Mouse (Mus musculus) gastrocnemius, postnatal 36 days (tissue): ENCODE results near the gene Wfdc15b. TPM values are rescaled to one million over a fixed set of nuclear protein-coding genes. Genes with fewer than 3 reads are reported as not detected.
"Not testable (repeated sequence)": the region's sequence is repeated elsewhere in the genome, so short reads cannot be mapped to it uniquely, and the experiment has no call there.

Experiments used
- DNase-seq, 2 experiments: peaks; one replicate each; pipeline ENCODE4 v3.0.0; 2022
- intact Hi-C: fragments of 180-260 bp; cut with DNase I; formaldehyde crosslinking; loops from one replicate; pipeline ENCODE4 v1.15.1; 2025
- long read RNA-seq, 2 experiments: library from polyadenylated mRNA; stranded (forward); transcript quantifications; one replicate each; pipeline ENCODE4 v2.0.0; 2021
- total RNA-seq, 2 experiments: library from RNA; stranded (reverse); gene quantifications; 2 replicates each; pipeline ENCODE4 v1.2.3; 2021

Gene Wfdc15b
- not detected for total RNA-seq
- long read RNA-seq, experiment 1 = 0 reads
- long read RNA-seq, experiment 2 = 0 reads

GRCm38 (mm10) chr2:164221522-164221921 lies at the start of gene Wfdc15b:
Wfdc15b (minus strand) TSS chr2:164221660.
- intact Hi-C loops = no loop called here

DNA sequence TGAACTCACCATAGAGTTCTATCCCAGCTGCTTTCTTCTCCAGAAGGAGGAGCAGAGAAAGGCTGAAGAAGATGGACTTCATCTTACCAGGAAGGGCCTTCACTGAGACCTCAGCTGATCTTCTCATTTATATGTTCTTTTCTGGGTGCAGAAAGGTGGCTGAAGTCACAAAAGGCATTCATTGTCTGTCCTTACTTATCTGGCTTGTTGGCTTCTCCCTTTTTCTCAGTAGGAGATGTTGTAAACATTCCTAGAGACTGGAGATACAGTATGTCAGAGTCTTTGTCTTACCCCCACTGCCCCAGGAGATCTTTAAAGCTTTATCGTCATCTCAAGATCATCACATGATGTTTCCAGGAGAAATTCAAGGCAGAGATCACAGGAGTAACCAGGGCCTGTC lies 35.1 kb upstream of the Wfdc15b start, which contains the start of gene Svs3b:
Gene Svs3b, minus strand, starts transcription at position 101 of the 400 bp plus-strand sequence.
- DNase-seq, intact Hi-C loops: not testable (repeated sequence)

More at GRCm38 (mm10) chr2:164221522-164221921, at the start of gene Wfdc15b:
- no peak for DNase-seq

- intact Hi-C loops = no loop called here
- no peak for DNase-seq
Observed at GRCm38 (mm10) chr2:164238366-164238765, 16.9 kb upstream of the Wfdc15b start, which contains the start of gene Svs2. Svs2 (minus strand) TSS chr2:164238466.

DNA sequence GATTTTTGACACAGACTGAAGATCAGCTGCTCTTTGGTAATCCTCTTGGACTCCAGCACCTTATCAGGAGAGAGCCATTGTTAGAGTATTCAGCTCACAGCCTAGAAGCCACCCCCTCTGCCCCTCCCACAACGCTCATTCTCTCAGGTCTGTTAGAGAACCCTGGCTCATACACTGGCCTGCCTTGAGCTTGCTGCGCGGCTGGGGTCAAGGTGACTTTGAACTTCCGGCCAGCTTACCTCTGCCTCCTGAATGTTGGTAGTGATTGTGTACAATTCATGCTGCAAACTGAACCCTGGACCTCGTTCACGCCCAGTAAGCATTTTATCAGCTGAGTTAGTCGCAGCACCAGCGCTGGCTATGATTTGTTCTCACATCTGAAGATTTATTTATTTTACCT lies 11.2 kb upstream of the Wfdc15b start:
- intact Hi-C loops = no loop called here
- no peak for DNase-seq

DNA sequence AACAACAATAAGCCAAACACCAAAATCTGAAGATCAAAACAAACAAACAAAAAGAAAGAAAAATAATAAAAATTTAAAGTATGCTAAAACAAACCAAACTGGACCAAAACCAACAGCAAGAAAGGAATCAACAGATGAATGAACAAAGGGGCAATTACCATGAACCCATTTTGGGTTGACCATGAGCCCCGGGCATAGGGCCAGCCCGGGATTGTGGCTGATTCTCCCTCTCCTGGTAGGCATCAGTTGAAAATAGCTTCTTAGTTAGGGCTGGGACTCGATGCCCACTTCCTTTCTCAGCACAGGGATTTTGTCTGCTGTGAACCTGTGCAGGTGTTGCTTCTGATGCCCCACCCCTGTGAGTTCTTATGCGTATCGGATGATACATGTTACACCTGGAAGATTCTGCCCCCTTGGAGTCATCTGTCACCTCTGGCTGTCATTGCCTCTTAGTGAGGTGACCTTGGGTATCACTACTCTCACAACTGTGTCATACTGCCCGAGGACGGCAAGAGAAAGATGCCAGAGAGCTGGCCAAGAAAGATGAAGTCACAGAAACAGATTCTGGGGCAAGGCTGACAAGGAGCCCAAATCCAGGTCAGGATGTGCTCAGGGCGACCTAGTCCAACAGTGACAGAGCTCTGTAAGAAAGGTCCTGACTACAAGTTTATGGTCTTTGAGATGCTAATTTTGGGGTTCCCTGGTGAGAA lies 7.1 kb upstream of the Wfdc15b start:
- DNase-seq = no peak
- intact Hi-C loops = no loop called here

GRCm38 (mm10) chr2:164219295-164219694 lies 2.2 kb downstream of the Wfdc15b start:
- intact Hi-C loops = no loop called here
- DNase-seq = no peak

DNA sequence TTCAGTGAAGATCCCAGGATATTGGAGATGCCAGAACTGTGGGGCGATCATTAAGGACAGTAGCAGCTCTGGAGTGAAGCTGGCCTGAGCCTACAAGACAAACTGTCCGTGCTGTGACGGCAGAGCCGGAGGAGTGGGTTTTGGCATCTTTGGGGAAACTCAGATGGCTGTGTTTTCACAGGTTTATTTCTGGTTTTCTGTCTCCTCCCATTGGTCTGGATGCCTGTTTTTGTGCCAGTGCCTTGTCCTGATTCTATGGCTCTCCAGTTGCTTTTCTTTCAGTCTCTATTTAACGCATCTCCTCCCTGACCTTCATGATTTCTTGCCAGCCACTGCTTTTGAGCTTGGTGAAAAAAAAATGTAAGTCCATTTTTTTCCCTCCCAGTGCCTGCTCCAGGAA lies 8.7 kb downstream of the Wfdc15b start:
- intact Hi-C loops = no loop called here
- no peak for DNase-seq

- no peak for DNase-seq
- intact Hi-C loops = no loop called here
Observed at GRCm38 (mm10) chr2:164210892-164211291, 10.6 kb downstream of the Wfdc15b start.

DNA sequence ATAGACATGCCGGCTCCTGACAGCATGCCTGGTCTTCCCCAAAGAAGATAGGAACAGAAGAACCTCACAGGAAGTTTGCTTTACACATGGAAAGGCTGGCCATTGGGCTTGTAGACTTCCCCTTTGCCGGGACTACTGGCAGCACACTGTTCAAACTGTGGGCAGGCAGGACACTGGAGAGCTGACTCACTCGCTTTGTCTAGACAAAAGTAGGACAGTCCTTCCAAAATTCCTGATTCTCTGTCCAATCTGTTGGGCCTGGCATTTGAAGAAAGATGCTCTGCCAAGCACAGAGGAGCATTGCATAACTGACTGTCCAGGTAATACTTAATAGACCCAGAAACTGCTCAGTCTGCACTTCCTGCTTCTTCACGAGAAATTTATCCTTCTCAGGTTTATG lies 14.8 kb downstream of the Wfdc15b start:
- DNase-seq = no peak
- intact Hi-C loops = no loop called here

- DNase-seq, intact Hi-C loops: not testable (repeated sequence)
Observed at GRCm38 (mm10) chr2:164206011-164206410, 15.4 kb downstream of the Wfdc15b start.

DNA sequence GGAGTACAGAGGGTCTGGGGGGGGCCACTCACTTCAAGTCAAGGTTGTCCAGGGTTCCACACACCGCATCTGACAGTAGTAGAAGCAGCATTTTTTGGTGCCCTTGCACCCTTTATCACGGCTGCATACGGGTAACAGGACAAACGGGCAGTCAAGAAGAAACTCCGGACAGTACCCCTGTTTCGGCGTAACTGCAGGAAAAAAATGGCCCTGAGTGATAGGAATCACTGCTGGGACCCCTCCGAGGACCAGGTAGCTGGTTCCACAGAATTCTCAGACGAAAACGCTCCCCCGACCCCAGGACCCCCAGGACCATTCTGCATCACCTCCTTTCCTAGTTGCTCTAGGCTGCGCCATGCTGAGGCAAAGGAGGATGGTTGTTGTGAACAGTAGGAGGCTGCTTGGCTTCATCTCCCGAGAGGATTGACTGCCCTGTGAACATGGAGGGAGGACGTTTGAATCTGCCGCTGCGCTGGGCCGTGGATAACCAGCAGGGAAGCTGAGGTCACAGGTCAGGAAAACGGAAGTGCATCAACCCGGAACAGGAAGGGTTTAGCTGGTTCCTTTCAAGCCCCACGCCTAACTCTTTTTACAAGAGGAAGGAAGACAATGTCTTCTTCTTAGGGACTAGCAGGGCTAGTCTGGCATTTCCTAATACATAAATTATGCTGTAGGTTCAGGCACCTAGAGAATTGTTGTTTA lies 21.7 kb downstream of the Wfdc15b start, which contains the start of gene Wfdc15a:
Gene Wfdc15a, minus strand, starts transcription at position 505 of the 702 bp plus-strand sequence.
- no peak for DNase-seq
- intact Hi-C loops = no loop called here

GRCm38 (mm10) chr2:164196700-164196990 lies 24.8 kb downstream of the Wfdc15b start:
- DNase-seq = no peak
- intact Hi-C loops = no loop called here

GRCm38 (mm10) chr2:164195971-164196699 lies 25.3 kb downstream of the Wfdc15b start:
- intact Hi-C loops = no loop called here
- DNase-seq = no peak

DNA sequence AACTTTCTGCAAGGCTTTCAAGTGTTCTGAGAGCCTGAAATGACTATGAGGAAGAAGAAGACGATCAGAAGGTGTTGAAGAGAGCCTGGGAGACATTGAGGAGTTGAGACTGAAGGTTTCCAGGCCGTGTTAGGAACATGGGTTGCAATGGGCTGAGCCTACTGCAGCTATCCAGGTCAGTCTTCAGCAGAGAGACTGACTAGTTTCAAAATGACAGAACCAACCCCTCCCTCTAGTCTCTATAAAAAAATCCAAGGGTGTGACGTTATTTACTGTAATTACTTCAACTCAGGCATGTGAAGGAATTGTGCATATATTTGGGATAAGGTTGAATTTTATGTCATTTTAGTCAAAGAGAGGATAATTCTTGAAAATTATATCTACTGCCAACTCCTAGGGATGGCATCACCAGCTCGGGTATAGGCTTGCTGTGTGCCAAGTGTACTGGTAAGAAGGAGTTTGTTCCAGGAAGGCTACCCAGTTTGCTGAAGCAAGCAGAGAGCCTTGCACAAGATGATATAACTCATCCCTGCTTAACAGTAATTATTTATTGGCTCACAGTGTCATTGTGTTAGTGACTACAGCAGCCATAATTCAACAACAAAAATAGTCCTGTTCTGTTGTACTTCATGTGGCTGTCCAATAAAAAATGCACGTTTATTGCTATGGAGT lies 26.4 kb downstream of the Wfdc15b start:
- intact Hi-C loops = no loop called here

GRCm38 (mm10) chr2:164192279-164192678 lies 29.2 kb downstream of the Wfdc15b start:
- DNase-seq = no peak
- intact Hi-C loops = no loop called here

More for the DNA sequence above, 26.4 kb downstream of the Wfdc15b start:
- DNase-seq = no peak

DNA sequence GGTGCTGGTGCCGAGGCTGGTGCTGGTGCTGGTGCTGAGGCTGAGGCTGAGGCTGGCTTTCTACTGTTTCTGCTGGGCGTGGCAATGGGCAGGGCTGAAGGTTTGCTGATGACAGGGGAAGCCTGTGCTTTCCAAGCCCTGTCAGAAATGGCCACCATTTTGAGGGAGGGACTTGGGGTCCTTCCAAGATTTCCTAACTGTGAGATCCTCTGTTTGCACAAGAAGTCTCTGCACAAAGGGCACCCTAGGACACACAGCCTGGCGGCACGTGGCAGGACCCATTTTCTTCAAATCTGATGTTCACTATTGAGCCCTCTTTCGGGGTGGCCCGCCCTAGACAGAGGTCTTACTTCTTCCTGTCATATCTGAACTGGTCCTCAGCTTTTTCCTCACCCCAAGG lies 30.9 kb downstream of the Wfdc15b start, which contains the start of gene Wfdc12:
Gene Wfdc12, minus strand, starts transcription at position 33 of the 400 bp plus-strand sequence.
- DNase-seq = no peak
- intact Hi-C loops = no loop called here

DNA sequence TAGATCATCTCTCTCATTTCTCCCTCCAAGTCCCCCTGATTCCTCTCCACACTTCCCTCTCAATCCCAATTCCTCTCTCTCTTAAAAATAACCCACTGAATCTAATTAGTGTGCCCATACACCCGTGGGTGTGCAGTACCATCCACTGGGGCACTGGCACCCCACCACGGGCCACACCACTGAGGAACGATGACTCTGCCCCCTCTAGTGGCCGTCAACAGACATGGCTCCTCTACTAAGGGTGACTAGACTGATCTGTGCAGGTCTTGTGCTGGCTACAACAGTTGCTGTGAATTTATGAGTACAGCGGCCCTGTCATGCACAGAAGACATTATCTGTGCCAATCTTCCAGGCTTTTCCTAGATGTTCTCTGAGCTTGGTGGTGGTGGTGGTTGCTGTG lies 32.7 kb downstream of the Wfdc15b start:
- intact Hi-C loops = loop anchor here (2.0 kb wide), 1 partner anchor 54 kb away; no protein-coding TSS in a partner anchor
- no peak for DNase-seq

GRCm38 (mm10) chr2:164184145-164184719 lies 37.2 kb downstream of the Wfdc15b start:
- intact Hi-C loops = no loop called here

DNA sequence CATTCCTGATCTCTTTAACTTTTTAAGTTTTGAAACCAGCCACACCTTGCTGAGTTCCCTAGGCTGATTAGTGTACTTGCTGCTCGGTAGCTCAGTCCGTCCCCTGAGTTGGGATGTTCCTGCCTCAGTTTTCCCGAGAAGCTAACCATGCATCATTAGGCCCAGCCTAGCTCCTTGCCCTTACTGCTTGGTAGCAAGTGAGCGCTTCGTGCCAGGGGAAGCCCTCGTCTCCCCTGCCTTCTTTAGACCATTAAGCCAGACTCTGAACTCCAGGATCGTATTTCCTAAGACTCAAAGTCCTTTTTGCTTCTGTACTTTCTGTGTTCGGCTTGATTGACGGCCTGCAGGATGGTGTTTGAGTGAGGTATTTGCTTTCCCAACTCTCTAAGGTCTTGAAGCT lies 38.1 kb downstream of the Wfdc15b start:
- intact Hi-C loops = no loop called here
- no peak for DNase-seq

More at GRCm38 (mm10) chr2:164184145-164184719, 37.2 kb downstream of the Wfdc15b start:
- DNase-seq = no peak

GRCm38 (mm10) chr2:164182692-164183255 lies 38.7 kb downstream of the Wfdc15b start, which contains the start of gene Wfdc5:
Wfdc5 (minus strand) TSS chr2:164182742.
- no peak for DNase-seq
- intact Hi-C loops = no loop called here
